ENCODE assay signal across 8 mouse cellular contexts in the genomic region with DNA sequence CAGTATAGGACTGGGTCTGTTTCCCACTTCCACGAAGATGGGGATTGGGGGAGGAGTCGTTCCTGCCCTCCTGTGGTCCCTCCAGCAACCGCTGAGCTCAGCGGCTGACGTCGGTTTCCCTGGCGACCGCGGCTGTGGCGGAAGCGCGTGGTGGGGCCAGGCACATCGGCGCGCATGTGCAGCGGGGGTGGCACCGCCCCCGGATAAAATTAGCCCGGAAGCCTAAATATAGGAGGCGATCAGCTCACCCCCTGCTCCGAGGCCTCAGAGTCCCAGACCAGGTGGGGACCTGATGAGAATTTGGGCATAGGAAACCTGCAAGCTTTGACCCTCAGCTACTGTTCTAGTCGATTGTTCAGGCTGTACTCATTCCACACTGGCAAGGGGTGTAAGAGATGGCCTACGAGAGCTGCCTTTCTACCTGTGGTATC. TPM values are rescaled to one million over a fixed set of nuclear protein-coding genes. Genes with fewer than 3 reads are reported as not detected.
DNase-seq lines count a peak whose midpoint lies in the region; ATAC-seq and TF ChIP-seq lines count a peak whose summit lies in the region.

No protein-coding gene starts in this region.

- peak overlapping the region; percentile 78 for H3K9ac ChIP-seq in heart, embryonic 12.5 days
- peak overlapping the region; percentile 74 for H3K9ac ChIP-seq in kidney, embryonic 16.5 days (replicated peaks; ENCODE audit: low read length)
- peak overlapping the region; percentile 43 for H3K9ac ChIP-seq in liver, embryonic 14.5 days (replicated peaks)
- no peak overlapping the region; the same call in 1 of the 2 replicates for H3K9ac ChIP-seq in stomach, embryonic 15.5 days

- peak; percentile 96 for DNase-seq in CD4-positive helper T cell, adult 2 months (ENCODE audit: low read depth, low spot score)
- peak; percentile 97 for DNase-seq in brain, adult 2 months (ENCODE audit: low read depth, low spot score)
- peak; percentile 65 to 78 (median 72) for DNase-seq in liver, embryonic 14.5 days (ENCODE audit: low read depth in 3 of 3, low spot score in 3 of 3)
- DNase-seq in neural tube, embryonic 10.5 days (ENCODE audit: extremely low spot score, low spot score), result peak; percentile 85

- H3K4me2 ChIP-seq in heart, embryonic 12.5 days, result peak overlapping the region; percentile 95
- peak overlapping the region; percentile 97 for H3K4me2 ChIP-seq in kidney, embryonic 16.5 days (replicated peaks; ENCODE audit: low read depth, low read length)
- H3K4me2 ChIP-seq in liver, embryonic 14.5 days (ENCODE audit: low read depth), result peak overlapping the region; percentile 93
- peak overlapping the region; percentile 91 for H3K4me2 ChIP-seq in stomach, embryonic 15.5 days

- peak overlapping the region; percentile 56 for H3K4me3 ChIP-seq in heart, embryonic 12.5 days
- H3K4me3 ChIP-seq in kidney, embryonic 16.5 days (ENCODE audit: low read length), result peak overlapping the region; percentile 63
- peak overlapping the region; percentile 53 to 59 for H3K4me3 ChIP-seq in liver, embryonic 14.5 days (ENCODE audit: insufficient read depth in 1 of 2, low read depth in 2 of 2, low read length in 2 of 2)
- peak overlapping the region; percentile 66 for H3K4me3 ChIP-seq in stomach, embryonic 15.5 days (replicated peaks)

- no peaks in the 10 kb centered on the region for H3K27me3 ChIP-seq in heart, embryonic 12.5 days (replicated peaks)
- no peaks in the 10 kb centered on the region for H3K27me3 ChIP-seq in kidney, embryonic 16.5 days (ENCODE audit: insufficient read depth, low read length)
- no peaks in the 10 kb centered on the region for H3K27me3 ChIP-seq in liver, embryonic 14.5 days (ENCODE audit: control insufficient read depth, insufficient read depth, low read length)
- H3K27me3 ChIP-seq in stomach, embryonic 15.5 days (replicated peaks), result no peaks in the 10 kb centered on the region

- whole genome bisulfite sequencing in heart, embryonic 12.5 days, result under 1% methylated on average over 23 of the region's 23 CpGs
- under 1% methylated on average over 23 of the region's 23 CpGs for WGBS in kidney, embryonic 16.5 days
- under 1% methylated on average over 23 of the region's 23 CpGs for WGBS in liver, embryonic 14.5 days (ENCODE audit: insufficient replicate concordance)
- under 1% methylated on average over 23 of the region's 23 CpGs for WGBS in stomach, embryonic 15.5 days

- H3K9me3 ChIP-seq in heart, embryonic 12.5 days (replicated peaks), result no peaks in the 10 kb centered on the region
- H3K9me3 ChIP-seq in kidney, embryonic 16.5 days (ENCODE audit: low read length), result no peaks in the 10 kb centered on the region
- no peaks in the 10 kb centered on the region for H3K9me3 ChIP-seq in liver, embryonic 14.5 days (ENCODE audit: control insufficient read depth, low read length)
- H3K9me3 ChIP-seq in stomach, embryonic 15.5 days, result no peaks in the 10 kb centered on the region

- no peak for TF ChIP-seq EP300 in liver, embryonic 14.5 days (IDR thresholded peaks at IDR 0.05; ENCODE audit: low read depth)

- peaks cover 47% of the 10 kb centered on the region for H3K4me1 ChIP-seq in heart, embryonic 12.5 days (replicated peaks)
- H3K4me1 ChIP-seq in kidney, embryonic 16.5 days (ENCODE audit: insufficient read depth, low read length), result peaks cover 46% of the 10 kb centered on the region
- peaks cover 34 to 44% of the 10 kb centered on the region in 2 experiments for H3K4me1 ChIP-seq in liver, embryonic 14.5 days (replicated peaks; ENCODE audit: control insufficient read depth in 2 of 2, insufficient read depth in 2 of 2, low read length in 1 of 2)
- H3K4me1 ChIP-seq in stomach, embryonic 15.5 days, result peaks cover 34% of the 10 kb centered on the region

- peak; percentile 28; the same call in 1 of the 2 replicates for TF ChIP-seq CTCF in liver, embryonic 14.5 days (IDR thresholded peaks at IDR 0.05; ENCODE audit: low read depth)

- H3K36me3 ChIP-seq in heart, embryonic 12.5 days, result peaks cover 45% of the 10 kb centered on the region
- H3K36me3 ChIP-seq in kidney, embryonic 16.5 days (ENCODE audit: insufficient read depth, low read length), result peaks cover 42% of the 10 kb centered on the region
- H3K36me3 ChIP-seq in liver, embryonic 14.5 days (replicated peaks; ENCODE audit: control insufficient read depth, insufficient read depth, low read depth), result peaks cover 5% of the 10 kb centered on the region
- peaks cover 44% of the 10 kb centered on the region for H3K36me3 ChIP-seq in stomach, embryonic 15.5 days

- H3K27ac ChIP-seq in heart, embryonic 12.5 days (ENCODE audit: poor library complexity, severe bottlenecking), result peak overlapping the region; percentile 95
- peak overlapping the region; percentile 89 for H3K27ac ChIP-seq in kidney, embryonic 16.5 days (ENCODE audit: low read length)
- H3K27ac ChIP-seq in liver, embryonic 14.5 days, result peak overlapping the region; percentile 61; the same call in 1 of the 2 replicates
- peak overlapping the region; percentile 98 for H3K27ac ChIP-seq in stomach, embryonic 15.5 days

- peak; percentile 35 for ATAC-seq in erythroid progenitor cell, adult 5-6 weeks (replicated peaks; ENCODE audit: low FRiP score, poor library complexity, severe bottlenecking)
- peak; percentile 46 for ATAC-seq in heart, embryonic 12.5 days (ENCODE audit: insufficient number of reproducible peaks, low FRiP score)
- ATAC-seq in kidney, embryonic 16.5 days (ENCODE audit: low FRiP score, low TSS enrichment), result peak; percentile 11; the same call in 1 of the 2 replicates
- ATAC-seq in liver, embryonic 14.5 days (ENCODE audit: insufficient read depth), result peak; percentile 9
- no peak; the same call in 1 of the 2 replicates for ATAC-seq in stomach, embryonic 15.5 days (ENCODE audit: insufficient read depth, low FRiP score, low read depth)

RNA-seq across cellular contexts. Expression of gene Per1, which starts 4.9 kb away (rescaled TPM):
- total RNA-seq in erythroid progenitor cell, adult 5-6 weeks (2015; ENCODE audit: low replicate concordance), result 3.4 and 3.6 TPM in 2 replicates
- total RNA-seq in erythroid progenitor cell, adult 5-6 weeks (2017; ENCODE audit: low replicate concordance), result 3.3 and 7.6 TPM in 2 replicates
- 9.4 and 9.8 TPM in 2 replicates for polyA plus RNA-seq in heart, embryonic 12.5 days (2016; fragmentation: Nextera tagmentation; extraction: Ambion mirVana)
- 11.4 and 15.6 TPM in 2 replicates for polyA plus RNA-seq in kidney, embryonic 16.5 days (2015; fragmentation: Nextera tagmentation; extraction: Ambion mirVana)
- 1.8 and 1.9 TPM in 2 replicates for polyA plus RNA-seq in liver, embryonic 14.5 days (2012; rRNA removed)
- 3.0 and 4.2 TPM in 2 replicates for polyA plus RNA-seq in liver, embryonic 14.5 days (2014; fragmentation: Nextera tagmentation; extraction: Ambion mirVana)
- polyA plus RNA-seq in stomach, embryonic 15.5 days (2015; fragmentation: Nextera tagmentation; extraction: Ambion mirVana), result 15.4 and 20.3 TPM in 2 replicates

RNA-seq across cellular contexts. Expression of gene Vamp2, which starts 11.6 kb away (rescaled TPM):
- total RNA-seq in erythroid progenitor cell, adult 5-6 weeks (2015; ENCODE audit: low replicate concordance), result 94.1 and 114 TPM in 2 replicates
- 18.2 and 31.1 TPM in 2 replicates for total RNA-seq in erythroid progenitor cell, adult 5-6 weeks (2017; ENCODE audit: low replicate concordance)
- 97.2 and 100 TPM in 2 replicates for polyA plus RNA-seq in heart, embryonic 12.5 days (2016; fragmentation: Nextera tagmentation; extraction: Ambion mirVana)
- polyA plus RNA-seq in kidney, embryonic 16.5 days (2015; fragmentation: Nextera tagmentation; extraction: Ambion mirVana), result 81.5 and 114 TPM in 2 replicates
- 23.0 and 23.1 TPM in 2 replicates for polyA plus RNA-seq in liver, embryonic 14.5 days (2012; rRNA removed)
- polyA plus RNA-seq in liver, embryonic 14.5 days (2014; fragmentation: Nextera tagmentation; extraction: Ambion mirVana), result 11.4 and 12.6 TPM in 2 replicates
- 68.5 and 84.6 TPM in 2 replicates for polyA plus RNA-seq in stomach, embryonic 15.5 days (2015; fragmentation: Nextera tagmentation; extraction: Ambion mirVana)

RNA-seq across cellular contexts. Expression of gene Hes7, which starts 20.3 kb away (rescaled TPM):
- total RNA-seq in erythroid progenitor cell, adult 5-6 weeks (2015; ENCODE audit: low replicate concordance), result not detected in 2 replicates
- total RNA-seq in erythroid progenitor cell, adult 5-6 weeks (2017; ENCODE audit: low replicate concordance), result not detected in 2 replicates
- polyA plus RNA-seq in heart, embryonic 12.5 days (2016; fragmentation: Nextera tagmentation; extraction: Ambion mirVana), result 0.70 and 0.81 TPM in 2 replicates
- 0.39 and 0.51 TPM in 2 replicates for polyA plus RNA-seq in kidney, embryonic 16.5 days (2015; fragmentation: Nextera tagmentation; extraction: Ambion mirVana)
- polyA plus RNA-seq in liver, embryonic 14.5 days (2012; rRNA removed), result 0.08 and 0.12 TPM in 2 replicates
- polyA plus RNA-seq in liver, embryonic 14.5 days (2014; fragmentation: Nextera tagmentation; extraction: Ambion mirVana), result 0.05 TPM in 1 of 2 replicates, not detected in the other
- polyA plus RNA-seq in stomach, embryonic 15.5 days (2015; fragmentation: Nextera tagmentation; extraction: Ambion mirVana), result 0.76 and 1.0 TPM in 2 replicates

RNA-seq across cellular contexts. Expression of gene 9130213A22Rik, which starts 22.5 kb away (rescaled TPM):
- total RNA-seq in erythroid progenitor cell, adult 5-6 weeks (2015; ENCODE audit: low replicate concordance), result not detected in 2 replicates
- total RNA-seq in erythroid progenitor cell, adult 5-6 weeks (2017; ENCODE audit: low replicate concordance), result not detected in 2 replicates
- 0.42 and 0.65 TPM in 2 replicates for polyA plus RNA-seq in heart, embryonic 12.5 days (2016; fragmentation: Nextera tagmentation; extraction: Ambion mirVana)
- polyA plus RNA-seq in kidney, embryonic 16.5 days (2015; fragmentation: Nextera tagmentation; extraction: Ambion mirVana), result 0.33 and 0.42 TPM in 2 replicates
- polyA plus RNA-seq in liver, embryonic 14.5 days (2012; rRNA removed), result 0.05 and 0.08 TPM in 2 replicates
- not detected in 2 replicates for polyA plus RNA-seq in liver, embryonic 14.5 days (2014; fragmentation: Nextera tagmentation; extraction: Ambion mirVana)
- polyA plus RNA-seq in stomach, embryonic 15.5 days (2015; fragmentation: Nextera tagmentation; extraction: Ambion mirVana), result 0.37 TPM in 2 replicates

RNA-seq across cellular contexts. Expression of gene Aloxe3, which starts 25.8 kb away (rescaled TPM):
- not detected in 2 replicates for total RNA-seq in erythroid progenitor cell, adult 5-6 weeks (2015; ENCODE audit: low replicate concordance)
- total RNA-seq in erythroid progenitor cell, adult 5-6 weeks (2017; ENCODE audit: low replicate concordance), result 3.1 TPM in 1 of 2 replicates, not detected in the other
- polyA plus RNA-seq in heart, embryonic 12.5 days (2016; fragmentation: Nextera tagmentation; extraction: Ambion mirVana), result 0.17 and 0.54 TPM in 2 replicates
- 0.32 and 0.76 TPM in 2 replicates for polyA plus RNA-seq in kidney, embryonic 16.5 days (2015; fragmentation: Nextera tagmentation; extraction: Ambion mirVana)
- polyA plus RNA-seq in liver, embryonic 14.5 days (2012; rRNA removed), result 0.05 and 0.38 TPM in 2 replicates
- 0.15 TPM in 1 of 2 replicates, not detected in the other for polyA plus RNA-seq in liver, embryonic 14.5 days (2014; fragmentation: Nextera tagmentation; extraction: Ambion mirVana)
- polyA plus RNA-seq in stomach, embryonic 15.5 days (2015; fragmentation: Nextera tagmentation; extraction: Ambion mirVana), result 0.27 and 1.2 TPM in 2 replicates
